ENCODE assay signal across 9 mouse cellular contexts in genomic region chr11:58867954-58868330, GRCm38 (mm10). TPM values are rescaled to one million over a fixed set of nuclear protein-coding genes. Genes with fewer than 3 reads are reported as not detected.
DNase-seq lines count a peak whose midpoint lies in the region; ATAC-seq and TF ChIP-seq lines count a peak whose summit lies in the region.
"Had no signal": no experiment of that assay in that cellular context is flagged by ENCODE, and none has a peak within 500 bp of the region (broad histone marks: within the 10 kb centered on the region; RNA-seq: fewer than 3 reads in every experiment).

No protein-coding gene starts in this region.

- peak overlapping the region; percentile 77 for H3K9ac ChIP-seq in liver, embryonic 11.5 days (ENCODE audit: low read depth, low read length)
- H3K9ac ChIP-seq in kidney, embryonic 15.5 days, result peak overlapping the region; percentile 70
- H3K9ac ChIP-seq in midbrain, postnatal 0 days (replicated peaks; ENCODE audit: low read length, poor library complexity, severe bottlenecking), result peak overlapping the region; percentile 86

- no peaks in the 10 kb centered on the region for H3K4me1 ChIP-seq in liver, embryonic 11.5 days (replicated peaks; ENCODE audit: control insufficient read depth, insufficient read depth, low read length)
- H3K4me1 ChIP-seq in kidney, embryonic 15.5 days, result peaks cover 12% of the 10 kb centered on the region
- peaks cover 9% of the 10 kb centered on the region; the same call in 1 of the 2 replicates for H3K4me1 ChIP-seq in midbrain, postnatal 0 days (ENCODE audit: insufficient read depth, low read length)

- WGBS in liver, embryonic 11.5 days, result 81% methylated on average over 6 of the region's 6 CpGs
- WGBS in kidney, embryonic 15.5 days, result 73% methylated on average over 6 of the region's 6 CpGs
- 85% methylated on average over 6 of the region's 6 CpGs for WGBS in midbrain, postnatal 0 days

- H3K9me3 ChIP-seq in liver, embryonic 11.5 days (ENCODE audit: control insufficient read depth, low read length), result no peaks in the 10 kb centered on the region
- H3K9me3 ChIP-seq in kidney, embryonic 15.5 days (replicated peaks), result no peaks in the 10 kb centered on the region
- H3K9me3 ChIP-seq in midbrain, postnatal 0 days (ENCODE audit: low read length), result no peaks in the 10 kb centered on the region

- H3K27ac ChIP-seq in liver, embryonic 11.5 days (ENCODE audit: low read depth, low read length), result peak overlapping the region; percentile 66; the same call in 1 of the 2 replicates
- peak overlapping the region; percentile 88 for H3K27ac ChIP-seq in kidney, embryonic 15.5 days
- 0 out of 2 replicates have a peak overlapping the region, but pooled peaks have one; percentile 79 for H3K27ac ChIP-seq in midbrain, postnatal 0 days (ENCODE audit: low read depth, low read length)

- DNase-seq in liver, embryonic 11.5 days (ENCODE audit: low spot score), result no peak
- no peak for DNase-seq in liver
- peak; percentile 63 for DNase-seq in fat pad, adult 2 months (ENCODE audit: extremely low read depth, low read depth, low spot score)
- no peak for DNase-seq in midbrain, postnatal 0 days (ENCODE audit: low spot score)
- DNase-seq in cerebellum, postnatal 4 days (ENCODE audit: low spot score in 2 of 2), result no peak
- DNase-seq in left cerebral cortex, postnatal 10 days (ENCODE audit: extremely low spot score in 1 of 2, low spot score in 2 of 2), result no peak
- DNase-seq in cerebellum, postnatal 25 days, result no peak

- no peaks in the 10 kb centered on the region for H3K27me3 ChIP-seq in liver, embryonic 11.5 days (replicated peaks; ENCODE audit: control insufficient read depth, insufficient read depth, low read length)
- no peaks in the 10 kb centered on the region for H3K27me3 ChIP-seq in kidney, embryonic 15.5 days
- no peaks in the 10 kb centered on the region for H3K27me3 ChIP-seq in midbrain, postnatal 0 days (ENCODE audit: insufficient read depth, low read length)

- H3K4me3 ChIP-seq in liver, embryonic 11.5 days (ENCODE audit: low read depth, low read length), result peak overlapping the region; percentile 74
- peak overlapping the region; percentile 77 for H3K4me3 ChIP-seq in kidney, embryonic 15.5 days (replicated peaks)
- H3K4me3 ChIP-seq in midbrain, postnatal 0 days (ENCODE audit: low read depth, low read length), result peak overlapping the region; percentile 79

- 0 out of 2 replicates have a peak, but pooled peaks have one; percentile 11 for ATAC-seq in liver, embryonic 11.5 days (replicated peaks; ENCODE audit: low FRiP score)
- ATAC-seq in kidney, embryonic 15.5 days (replicated peaks; ENCODE audit: low FRiP score), result no peak
- no peak for ATAC-seq in midbrain, postnatal 0 days (ENCODE audit: low FRiP score)

- intact Hi-C loops in left cerebral cortex, postnatal 10 days (cut with DNase I), result no loop called here

- peaks cover 2% of the 10 kb centered on the region; the same call in 1 of the 2 replicates for H3K36me3 ChIP-seq in liver, embryonic 11.5 days (ENCODE audit: control insufficient read depth, insufficient read depth, low read length)
- peaks cover 26% of the 10 kb centered on the region for H3K36me3 ChIP-seq in kidney, embryonic 15.5 days
- peaks cover 9% of the 10 kb centered on the region; the same call in 1 of the 2 replicates for H3K36me3 ChIP-seq in midbrain, postnatal 0 days (ENCODE audit: insufficient read depth, low read length)

- no peak for TF ChIP-seq CTCF in midbrain, postnatal 0 days (IDR thresholded peaks at IDR 0.05)

- H3K4me2 ChIP-seq in liver, embryonic 11.5 days, result peak overlapping the region; percentile 62
- H3K4me2 ChIP-seq in kidney, embryonic 15.5 days, result peak overlapping the region; percentile 70
- H3K4me2 ChIP-seq in midbrain, postnatal 0 days (ENCODE audit: low read depth, low read length, poor library complexity, severe bottlenecking), result peak overlapping the region; percentile 63

RNA-seq across cellular contexts. Expression of gene 2810021J22Rik, which starts 0.9 kb away (rescaled TPM):
- polyA plus RNA-seq in liver, embryonic 11.5 days (2014; fragmentation: Nextera tagmentation; extraction: Ambion mirVana), result 5.0 and 5.6 TPM in 2 replicates
- polyA plus RNA-seq in kidney, embryonic 15.5 days (2015; fragmentation: Nextera tagmentation; extraction: Ambion mirVana), result 8.8 and 9.9 TPM in 2 replicates
- total RNA-seq in midbrain, postnatal 0 days (2014; rRNA removed), result 10.1 and 14.9 TPM in 2 replicates
- 6.8 and 7.4 TPM in 2 replicates for polyA plus RNA-seq in midbrain, postnatal 0 days (2015; fragmentation: Nextera tagmentation; extraction: Ambion mirVana)
- total RNA-seq in left cerebral cortex, postnatal 10 days (2021), result 10 to 100 TPM in 1 of 2 experiments, 1 to 10 TPM in 1; 8.8 to 11.0 TPM

RNA-seq across cellular contexts. Expression of gene Gm12258, which starts 21.0 kb away (rescaled TPM):
- 4.3 and 5.2 TPM in 2 replicates for polyA plus RNA-seq in liver, embryonic 11.5 days (2014; fragmentation: Nextera tagmentation; extraction: Ambion mirVana)
- polyA plus RNA-seq in kidney, embryonic 15.5 days (2015; fragmentation: Nextera tagmentation; extraction: Ambion mirVana), result 7.2 and 9.0 TPM in 2 replicates
- total RNA-seq in midbrain, postnatal 0 days (2014; rRNA removed), result 13.6 and 20.2 TPM in 2 replicates
- polyA plus RNA-seq in midbrain, postnatal 0 days (2015; fragmentation: Nextera tagmentation; extraction: Ambion mirVana), result 10.5 and 13.5 TPM in 2 replicates
- 10 to 100 TPM; 17.5 to 18.7 TPM for total RNA-seq in left cerebral cortex, postnatal 10 days (2021)

RNA-seq across cellular contexts. Expression of gene Olfr311, which starts 28.9 kb away (rescaled TPM):
- not detected in 2 replicates for polyA plus RNA-seq in liver, embryonic 11.5 days (2014; fragmentation: Nextera tagmentation; extraction: Ambion mirVana)
- polyA plus RNA-seq in kidney, embryonic 15.5 days (2015; fragmentation: Nextera tagmentation; extraction: Ambion mirVana), result not detected in 2 replicates
- total RNA-seq in midbrain, postnatal 0 days (2014; rRNA removed), result not detected in 2 replicates
- not detected in 2 replicates for polyA plus RNA-seq in midbrain, postnatal 0 days (2015; fragmentation: Nextera tagmentation; extraction: Ambion mirVana)
- not detected for total RNA-seq in left cerebral cortex, postnatal 10 days (2021)
- polyA plus RNA-seq: small intestine, adult 2 months had no signal

RNA-seq across cellular contexts. Expression of gene Zfp39, which starts 36.1 kb away (rescaled TPM):
- 10.2 and 11.8 TPM in 2 replicates for polyA plus RNA-seq in liver, embryonic 11.5 days (2014; fragmentation: Nextera tagmentation; extraction: Ambion mirVana)
- 5.2 and 6.9 TPM in 2 replicates for polyA plus RNA-seq in kidney, embryonic 15.5 days (2015; fragmentation: Nextera tagmentation; extraction: Ambion mirVana)
- total RNA-seq in midbrain, postnatal 0 days (2014; rRNA removed), result 9.1 and 9.5 TPM in 2 replicates
- 5.3 and 7.5 TPM in 2 replicates for polyA plus RNA-seq in midbrain, postnatal 0 days (2015; fragmentation: Nextera tagmentation; extraction: Ambion mirVana)
- total RNA-seq in left cerebral cortex, postnatal 10 days (2021), result 1 to 10 TPM; 9.5 to 9.6 TPM

RNA-seq across cellular contexts. Expression of gene Olfr312, which starts 38.9 kb away (rescaled TPM):
- not detected in 2 replicates for polyA plus RNA-seq in liver, embryonic 11.5 days (2014; fragmentation: Nextera tagmentation; extraction: Ambion mirVana)
- polyA plus RNA-seq in kidney, embryonic 15.5 days (2015; fragmentation: Nextera tagmentation; extraction: Ambion mirVana), result not detected in 2 replicates
- total RNA-seq in midbrain, postnatal 0 days (2014; rRNA removed), result not detected in 2 replicates
- polyA plus RNA-seq in midbrain, postnatal 0 days (2015; fragmentation: Nextera tagmentation; extraction: Ambion mirVana), result not detected in 2 replicates
- not detected for total RNA-seq in left cerebral cortex, postnatal 10 days (2021)
- polyA plus RNA-seq: small intestine, adult 2 months had no signal
